Mouse (Mus musculus): ENCODE measurements around the gene Rnaseh2b.

Gene Rnaseh2b

DNA sequence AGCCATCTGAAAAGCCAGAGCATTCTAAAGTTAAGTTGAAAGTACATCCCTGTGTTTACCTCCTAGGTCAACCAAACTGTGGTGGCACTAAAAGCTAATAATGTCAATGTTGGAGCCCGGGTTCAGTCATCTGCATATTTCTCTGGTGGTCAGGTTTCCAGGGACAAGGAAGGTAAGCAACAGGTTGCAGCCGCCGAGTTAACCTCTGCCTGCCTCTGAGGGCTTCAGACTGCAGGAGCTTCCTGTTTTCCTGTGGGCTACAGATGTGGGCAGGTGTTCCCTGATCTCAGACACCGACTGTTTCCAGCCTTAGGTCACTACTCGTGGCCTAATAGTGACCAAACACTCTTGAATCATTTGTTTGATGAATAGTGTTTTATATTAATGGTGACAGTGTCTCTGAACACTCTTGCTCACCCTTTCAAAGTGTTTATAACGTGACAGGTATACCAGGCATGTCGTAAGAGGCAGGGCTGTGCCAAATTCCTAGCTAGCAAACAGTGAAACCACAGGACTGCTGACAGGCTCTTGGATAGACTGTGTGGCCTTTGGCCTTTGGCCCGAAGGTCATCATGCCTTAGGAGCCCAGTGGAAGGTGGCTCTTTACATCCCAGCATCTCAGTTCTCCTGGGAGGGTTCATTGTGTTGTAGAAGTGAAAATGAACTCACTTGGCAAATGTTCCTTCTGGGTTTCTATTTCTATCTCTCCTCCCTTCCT, 69.0 kb downstream of the Rnaseh2b start:
- no peak for DNase-seq (ENCODE audit: low spot score)

DNA sequence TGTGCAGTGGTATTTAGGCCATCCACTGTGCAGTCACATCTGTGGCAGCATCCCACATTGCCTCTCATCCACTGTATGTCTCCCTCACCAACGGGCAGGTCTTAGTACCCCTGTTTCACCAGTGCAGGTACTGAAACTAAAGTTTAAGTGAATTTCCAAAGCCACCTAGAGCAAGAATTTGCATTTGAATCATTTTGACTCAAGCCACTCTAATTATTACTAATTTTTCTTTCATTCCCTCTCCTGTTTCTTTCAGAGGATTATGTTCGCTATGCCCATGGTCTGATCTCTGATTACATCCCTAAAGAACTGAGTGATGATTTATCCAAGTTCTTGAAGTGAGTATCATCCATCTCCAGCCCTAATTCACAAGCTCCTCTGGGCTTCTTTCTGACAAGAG, 71.4 kb downstream of the Rnaseh2b start:
- DNase-seq (ENCODE audit: low spot score) = no peak

DNA sequence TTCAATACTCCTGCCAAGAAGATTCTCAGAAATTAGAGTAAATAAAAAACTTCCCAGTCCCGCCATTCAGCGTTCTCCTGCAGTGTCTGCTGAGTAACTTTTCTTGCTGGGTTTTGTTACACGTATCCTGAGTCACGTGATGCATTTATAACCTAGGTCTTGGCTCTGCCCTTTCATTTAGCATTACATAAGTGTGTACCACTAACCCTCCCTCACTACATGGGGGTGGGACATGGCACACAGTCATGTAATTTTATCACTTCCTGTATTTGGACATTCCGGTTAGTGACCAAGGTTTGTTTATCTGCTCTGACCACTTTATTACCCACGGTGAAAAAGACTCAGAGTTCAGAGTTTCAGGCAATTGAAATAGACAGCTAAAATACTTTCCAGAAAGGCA, 78.4 kb downstream of the Rnaseh2b start:
- no peak for DNase-seq (ENCODE audit: low spot score)

DNA sequence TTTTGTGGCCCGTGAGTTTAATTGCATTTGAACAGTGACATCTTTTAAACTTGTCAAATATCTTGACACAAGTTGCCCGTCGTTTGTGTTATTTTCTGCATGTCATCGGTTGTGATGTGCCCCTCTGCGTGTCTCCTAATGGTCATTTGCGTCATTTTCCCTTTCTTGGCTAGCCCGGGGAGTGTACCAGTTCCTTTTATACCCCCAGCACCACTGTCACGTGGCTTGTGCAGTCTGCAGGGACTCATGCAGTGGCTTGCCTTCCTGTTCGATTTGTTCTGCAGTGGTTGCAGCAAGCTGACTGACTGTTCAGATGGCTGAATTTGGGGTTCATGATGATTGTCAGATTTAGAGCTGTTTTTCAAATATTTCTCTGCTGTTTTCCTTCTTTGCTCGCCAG, 81.6 kb downstream of the Rnaseh2b start:
- no peak for DNase-seq (ENCODE audit: low spot score)

DNA sequence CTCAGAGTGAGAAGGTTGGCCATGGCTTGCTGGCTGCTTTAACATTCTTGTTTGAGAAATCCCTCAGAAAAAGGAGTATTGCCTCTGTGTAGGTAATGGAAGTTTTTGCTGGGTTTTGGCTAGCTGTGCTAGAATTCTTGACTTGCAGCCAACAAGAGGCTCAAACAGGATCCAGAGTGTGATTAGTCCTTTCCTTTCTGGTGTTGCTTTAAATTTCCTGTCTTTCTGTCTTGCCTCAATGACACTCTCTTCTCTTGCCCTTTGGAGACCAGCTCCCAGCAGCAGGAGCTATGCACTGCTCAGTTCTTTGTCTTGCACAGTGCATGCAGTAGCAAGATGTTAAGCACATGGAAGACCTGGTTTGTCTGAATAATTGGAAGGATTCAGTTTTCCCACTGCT, 83.3 kb downstream of the Rnaseh2b start:
- no peak for DNase-seq (ENCODE audit: low spot score)

DNA sequence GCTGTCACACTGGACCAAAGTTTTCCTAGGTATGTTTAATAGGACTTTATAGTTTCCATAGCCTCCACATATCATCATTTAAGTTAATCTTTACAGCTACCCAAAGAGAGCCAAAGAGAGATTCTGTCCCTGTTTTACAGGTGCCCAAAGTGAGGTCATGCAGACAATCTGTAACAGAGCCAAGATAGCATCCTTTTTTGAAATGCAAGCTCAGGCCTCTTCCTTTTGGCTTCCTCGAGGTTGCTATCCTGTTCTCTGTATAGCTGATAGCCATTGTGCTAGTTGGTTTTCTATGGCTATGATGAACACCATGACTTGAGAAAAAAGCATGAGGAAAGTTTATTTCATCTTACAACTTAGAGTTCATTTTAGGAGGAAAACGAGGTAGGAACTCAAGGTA, 83.7 kb downstream of the Rnaseh2b start:
- no peak for DNase-seq (ENCODE audit: low spot score)

DNA sequence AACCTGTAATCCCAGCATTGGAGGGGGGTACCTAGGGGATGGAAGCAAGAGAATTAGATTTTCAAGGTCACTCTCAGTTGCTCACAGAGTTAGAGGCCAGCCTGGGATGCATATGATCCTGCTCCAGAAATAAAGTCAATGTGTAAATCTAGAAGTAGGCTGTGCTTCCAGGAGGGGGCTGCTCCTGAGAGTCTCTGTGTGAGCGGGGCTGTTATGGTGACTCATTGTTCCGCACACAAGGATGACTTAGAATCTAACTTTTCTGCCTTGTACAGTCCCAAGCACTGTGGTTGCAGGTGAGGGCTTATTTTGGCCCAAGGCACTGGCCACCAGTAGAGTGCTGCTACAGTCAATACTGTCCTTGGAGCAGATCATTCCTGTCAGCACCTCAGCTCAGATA, 87.0 kb downstream of the Rnaseh2b start:
- no peak for DNase-seq (ENCODE audit: low spot score)

DNA sequence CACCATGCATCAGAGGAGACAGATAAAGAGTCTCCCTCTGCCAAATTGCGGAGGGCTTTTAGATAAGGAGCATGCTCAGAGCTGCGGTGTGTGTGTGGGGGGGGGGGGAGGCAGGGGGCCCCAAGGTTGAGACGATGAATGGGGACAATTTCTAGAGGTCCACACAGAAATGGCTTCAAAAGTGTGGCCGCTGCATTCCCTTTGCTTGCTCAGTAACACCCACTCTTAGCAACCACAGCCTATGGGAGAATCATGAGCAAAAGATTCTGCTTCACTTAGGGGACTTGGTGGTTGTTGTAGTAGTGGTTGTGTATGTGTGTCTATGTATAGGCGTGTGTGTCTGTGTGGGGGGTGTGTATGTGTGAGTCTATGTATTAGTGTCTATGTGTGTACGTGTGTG, 88.2 kb downstream of the Rnaseh2b start:
- no peak for DNase-seq (ENCODE audit: low spot score)

DNA sequence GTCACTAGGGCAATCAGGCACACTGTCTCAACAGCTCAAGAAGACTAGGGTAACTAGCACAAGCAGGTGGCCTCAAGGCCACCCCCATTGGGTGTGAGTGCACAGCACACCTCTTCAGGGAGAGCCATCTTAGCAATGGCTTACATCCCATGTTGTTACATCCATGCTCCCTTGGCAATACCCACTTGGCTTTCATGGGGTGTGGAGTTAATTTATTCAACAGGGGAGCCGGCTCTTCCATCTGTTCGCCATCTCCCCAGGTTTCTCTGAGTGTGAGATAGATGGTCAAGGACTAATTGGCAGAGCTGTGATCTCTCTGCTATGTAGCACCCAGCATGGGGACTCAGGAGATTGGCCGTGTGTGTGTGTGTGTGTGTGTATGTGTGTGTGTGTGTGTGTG, 90.7 kb downstream of the Rnaseh2b start:
- DNase-seq (ENCODE audit: low spot score) = no peak

DNA sequence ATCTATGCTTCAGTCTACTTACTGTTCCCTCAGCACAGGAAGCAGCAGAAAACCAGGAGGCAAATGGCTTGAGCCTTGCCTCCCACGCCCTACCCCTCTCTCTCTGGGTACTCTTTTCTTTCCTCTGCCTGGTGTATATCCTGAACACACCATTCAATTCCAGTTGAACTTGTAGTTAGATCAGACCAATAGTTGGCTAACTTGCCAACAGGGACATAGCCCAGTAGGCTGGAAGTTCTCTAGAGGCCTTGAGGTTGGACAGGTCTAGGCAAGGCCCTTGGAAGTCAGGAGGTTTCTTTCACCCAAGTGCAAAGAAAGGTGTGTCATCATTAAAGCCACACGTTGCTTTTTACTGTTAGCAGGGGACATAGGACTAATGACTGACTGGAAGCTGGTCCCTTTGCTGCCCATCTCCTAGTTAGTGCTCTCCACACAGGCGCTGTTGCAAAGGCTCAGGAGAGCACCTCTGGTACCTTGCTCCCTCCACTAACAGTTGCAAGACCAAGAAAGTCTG, 91.5 kb downstream of the Rnaseh2b start:
- DNase-seq (ENCODE audit: low spot score) = no peak

DNA sequence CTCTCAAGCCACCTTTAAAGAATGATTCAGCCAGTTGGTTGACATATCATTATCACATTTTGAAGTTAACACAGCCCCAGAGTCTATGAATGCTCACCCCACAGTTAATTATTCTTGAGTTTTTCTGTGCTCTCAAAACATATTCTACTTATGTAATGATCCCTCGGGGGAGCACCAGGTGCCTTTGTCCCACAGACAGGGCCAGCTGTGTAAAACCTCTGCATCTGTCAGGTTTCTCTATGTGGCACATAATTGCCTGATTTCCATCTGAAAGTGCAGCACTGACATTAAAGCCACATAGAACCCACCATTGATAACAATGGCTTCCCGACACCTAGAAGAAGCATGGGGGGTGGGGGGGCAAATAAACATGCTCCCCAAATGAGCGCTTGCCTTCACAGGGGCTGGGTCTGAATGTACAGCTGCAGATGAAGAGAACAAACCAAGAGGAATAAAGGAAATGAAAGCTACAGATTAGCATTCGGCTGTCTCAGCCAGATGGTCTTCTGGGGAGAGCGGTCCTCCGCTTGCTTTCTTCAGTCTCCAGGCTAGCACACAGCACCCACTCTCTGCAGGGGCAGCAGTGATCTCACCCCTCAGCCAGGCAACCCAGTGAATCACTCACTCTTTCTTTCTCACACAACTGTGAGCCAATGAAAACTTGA, 96.8 kb downstream of the Rnaseh2b start:
- DNase-seq (ENCODE audit: low spot score) = no peak

DNA sequence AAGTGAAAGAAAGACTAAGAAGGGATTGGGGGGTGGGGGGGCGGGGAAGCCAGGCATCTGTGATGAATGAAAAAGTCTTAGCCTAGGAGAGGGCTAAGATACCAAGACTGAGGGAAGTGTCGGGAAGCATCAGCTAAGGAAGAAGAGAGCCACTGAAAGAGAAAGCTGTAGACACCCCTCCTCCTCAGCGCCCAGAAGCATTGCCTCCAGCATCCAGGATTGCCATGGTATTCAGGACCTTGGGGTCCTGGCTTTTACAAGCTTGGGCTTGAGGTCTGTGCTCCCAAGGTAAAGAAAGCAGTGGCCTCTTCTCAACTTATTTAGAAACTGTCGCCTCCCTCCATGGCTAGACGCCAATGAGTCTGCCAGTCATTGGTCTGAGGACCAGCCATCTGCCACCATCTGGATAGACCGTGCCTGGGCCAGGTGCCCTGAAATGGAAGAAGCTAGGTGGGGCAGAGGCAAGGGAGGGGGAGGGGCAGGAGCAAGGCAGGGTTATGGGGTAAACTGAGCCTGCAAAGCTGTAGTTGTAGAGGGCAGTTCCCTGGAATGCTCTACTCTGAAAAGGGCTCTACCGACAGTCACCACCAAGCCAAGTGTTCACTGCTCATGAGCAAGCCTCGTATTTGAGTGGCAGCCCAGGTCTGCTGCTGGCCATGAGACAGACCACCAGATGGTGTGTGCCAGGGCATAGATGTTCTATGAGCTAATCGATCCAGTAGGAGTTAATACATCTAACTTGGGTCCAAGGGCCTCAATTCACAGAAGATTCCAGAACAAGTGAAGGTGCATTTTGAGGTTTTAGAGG, 97.5 kb downstream of the Rnaseh2b start:
- no peak for DNase-seq (ENCODE audit: low spot score)

DNA sequence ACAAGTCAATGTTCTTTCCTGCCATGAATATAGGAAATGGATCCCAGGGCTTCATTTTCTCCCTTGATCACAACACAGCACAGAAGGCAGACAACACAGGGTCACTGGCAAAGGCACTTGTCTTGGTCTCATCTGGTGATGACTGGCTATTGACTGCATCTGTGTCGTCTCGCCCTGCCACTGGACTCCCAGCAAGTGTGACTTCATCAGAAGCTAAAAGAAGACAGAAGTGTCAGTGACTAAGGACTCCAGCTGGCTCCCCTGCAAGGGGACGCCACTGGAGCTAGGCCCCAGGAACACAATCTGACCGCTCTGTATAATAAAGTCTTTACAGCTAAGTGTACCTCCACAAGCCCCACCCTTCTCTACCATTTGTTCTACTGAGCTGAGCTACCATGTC, 100.4 kb downstream of the Rnaseh2b start:
- DNase-seq (ENCODE audit: low spot score) = no peak

DNA sequence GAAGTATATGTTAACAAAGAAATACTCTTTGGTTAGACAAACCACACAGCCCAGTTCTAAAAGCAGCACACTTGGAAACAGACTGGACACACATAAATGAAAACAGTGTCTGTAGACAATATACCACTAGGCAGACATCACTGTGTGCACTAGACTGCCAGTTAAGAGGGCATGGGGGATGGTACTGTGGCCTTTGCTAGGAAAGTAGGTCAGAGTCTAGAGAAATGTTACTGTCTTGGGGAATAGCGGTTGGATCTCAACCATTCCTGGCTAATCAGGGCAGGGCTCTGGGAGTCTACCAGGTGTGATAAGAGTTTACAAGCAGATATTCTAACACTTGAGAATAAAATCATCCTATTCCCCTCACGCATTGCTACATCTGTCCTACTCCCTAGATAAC, 103.0 kb downstream of the Rnaseh2b start:
- no peak for DNase-seq (ENCODE audit: low spot score)

DNA sequence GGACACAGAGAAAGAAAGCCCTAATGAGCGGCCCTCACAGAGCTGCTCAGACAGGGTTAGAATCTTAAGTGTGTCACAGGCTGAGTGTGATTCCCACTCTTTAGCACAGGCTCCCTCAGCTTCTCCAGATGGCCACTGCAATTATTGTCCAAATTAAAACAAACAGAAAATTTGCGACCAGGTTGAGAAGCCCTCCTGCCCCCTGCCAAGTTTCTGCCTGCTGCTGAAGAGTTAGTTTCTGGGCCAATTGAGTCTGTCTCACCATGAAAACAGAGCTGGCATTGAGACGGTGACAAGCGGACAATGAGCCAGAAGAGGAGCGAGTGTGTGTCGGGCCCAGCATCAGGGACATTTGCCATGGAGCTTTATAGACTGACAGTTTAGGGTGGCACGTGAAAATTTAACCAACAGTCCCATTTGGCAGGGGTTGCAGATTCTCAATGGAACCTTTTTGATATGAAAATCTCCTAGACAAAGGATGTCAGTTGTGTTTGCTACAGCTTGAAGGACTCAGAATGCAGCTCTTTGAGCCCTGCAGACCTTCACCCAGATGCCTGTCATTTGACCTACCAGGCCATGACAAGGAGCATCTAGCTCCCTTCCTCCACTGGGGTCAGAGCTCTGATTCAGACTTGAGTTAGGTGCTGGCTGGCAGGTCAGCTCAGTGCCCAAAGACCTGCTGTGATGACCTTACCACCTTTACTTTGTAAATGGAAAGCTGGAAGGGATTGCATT, 123.8 kb downstream of the Rnaseh2b start:
- no peak for DNase-seq (ENCODE audit: low spot score)

DNA sequence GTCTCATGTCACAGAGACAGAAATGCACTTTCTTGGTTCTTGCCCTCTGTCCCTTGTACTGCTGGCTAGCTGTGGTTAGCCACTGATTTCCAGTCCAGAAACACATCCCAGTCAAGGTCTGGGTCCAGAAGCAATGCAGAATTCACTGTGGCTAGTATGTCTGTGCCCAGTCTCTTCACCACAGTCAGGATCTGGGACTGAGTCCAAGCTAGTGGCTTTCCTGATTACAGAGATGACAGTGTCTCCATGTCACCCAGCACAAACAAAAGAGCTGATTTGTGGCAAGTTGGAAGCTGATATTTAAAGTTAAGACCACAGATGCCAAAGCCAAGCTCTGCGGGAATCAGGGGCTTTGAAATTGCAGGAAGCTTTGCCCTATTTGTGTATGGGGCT, 124.3 kb downstream of the Rnaseh2b start:
- no peak for DNase-seq (ENCODE audit: low spot score)

DNA sequence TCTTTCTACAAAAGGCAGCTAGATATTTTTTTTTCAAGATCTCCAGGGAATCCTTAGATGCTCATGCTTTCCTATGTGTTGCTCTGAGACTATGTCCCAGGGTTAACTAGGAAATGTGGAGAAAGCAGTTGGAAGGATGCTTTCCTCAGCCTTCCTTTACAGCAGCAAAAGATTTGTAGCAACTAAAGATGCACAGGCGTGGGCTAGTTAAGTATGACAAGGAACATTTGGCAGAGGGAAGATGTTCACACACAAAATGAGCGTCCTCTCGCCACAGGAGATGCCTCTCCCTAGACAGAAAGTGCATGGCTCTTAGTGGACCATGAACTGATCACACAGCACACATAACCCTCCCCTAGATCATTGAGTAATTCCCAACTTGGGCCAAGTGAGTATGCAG, 125.1 kb downstream of the Rnaseh2b start:
- no peak for DNase-seq (ENCODE audit: low spot score)

DNA sequence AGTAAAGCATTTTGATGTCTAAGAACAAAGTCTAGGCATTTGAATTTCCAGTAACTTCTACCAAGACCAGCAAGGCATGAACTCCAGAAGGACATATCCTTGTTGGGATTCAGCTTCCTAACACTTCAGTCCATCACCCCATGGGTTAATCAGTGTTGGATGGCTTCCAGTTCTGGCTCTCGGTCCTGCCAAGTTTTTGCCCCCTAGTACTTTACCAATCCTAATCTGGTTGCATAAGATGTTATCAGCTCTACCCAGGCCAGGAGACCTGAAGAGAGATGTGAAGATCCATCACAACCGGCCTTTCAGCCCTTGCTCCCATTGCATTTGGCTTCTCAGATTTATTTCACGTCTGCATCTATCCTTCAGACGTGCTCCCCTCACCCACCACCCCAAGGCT, 129.9 kb downstream of the Rnaseh2b start:
- DNase-seq (ENCODE audit: low spot score) = no peak
